Mouse (Mus musculus) midbrain, embryonic 11.5 days (tissue): ENCODE data around the gene Kif22. TPM values are rescaled to one million over a fixed set of nuclear protein-coding genes. Genes with fewer than 3 reads are reported as not detected.

Source experiments
- ATAC-seq: fragments of 200-750 bp; cut with Nextera tagmentation; 2 replicates; pipeline ENCODE4 v1.8.0; 2017; ENCODE audit warnings: moderate TSS enrichment, moderate library complexity; ENCODE audit not compliant: low FRiP score
- DNase-seq: peaks from one replicate; pipeline ENCODE4 v3.0.0; 2015; ENCODE audit warnings: low spot score; ENCODE audit errors: missing footprints
- H3K27ac ChIP-seq: fragments of 300-500 bp; sonication (generic); 2 replicates; pipeline ENCODE4 v1.5.1; 2014; ENCODE audit warnings: low read depth, low read length
- H3K27me3 ChIP-seq: fragments of 300-500 bp; sonication (generic); 2 replicates; pipeline ENCODE4 v1.6.1; 2014; ENCODE audit warnings: mild to moderate bottlenecking, low read length, moderate library complexity, mixed read lengths; ENCODE audit not compliant: control insufficient read depth, insufficient read depth
- H3K36me3 ChIP-seq: fragments of 300-500 bp; sonication (generic); 2 replicates; pipeline ENCODE4 v1.6.1; 2014; ENCODE audit warnings: mild to moderate bottlenecking, low read length, moderate library complexity, mixed read lengths; ENCODE audit not compliant: control insufficient read depth, insufficient read depth
- H3K4me1 ChIP-seq: fragments of 300-500 bp; sonication (generic); 2 replicates; pipeline ENCODE4 v1.6.1; 2014; ENCODE audit warnings: low read length; ENCODE audit not compliant: control insufficient read depth, insufficient read depth
- H3K4me2 ChIP-seq: fragments of 300-500 bp; sonication (generic); 2 replicates; pipeline ENCODE4 v1.6.1; 2014; ENCODE audit warnings: mild to moderate bottlenecking, moderate library complexity
- H3K4me3 ChIP-seq: fragments of 300-500 bp; sonication (generic); 2 replicates; pipeline ENCODE4 v1.5.1; 2014; ENCODE audit warnings: low read depth, low read length
- H3K9ac ChIP-seq: fragments of 300-500 bp; sonication (generic); 2 replicates; pipeline ENCODE4 v1.6.1; 2014; ENCODE audit warnings: low read length
- H3K9me3 ChIP-seq: fragments of 300-500 bp; sonication (generic); 2 replicates; pipeline ENCODE4 v1.6.1; 2016; ENCODE audit warnings: low read length; ENCODE audit not compliant: control insufficient read depth
- WGBS: fragments of 180-500 bp; shearing (Covaris S2); extraction: QIAGEN DNeasy Blood & Tissue Kit; methylation state at CpG from one replicate; pipeline ENCODE4 v1.1.7; 2014; 5-methylcytosine and 5-hydroxymethylcytosine counted together
- polyA plus RNA-seq: library from polyadenylated mRNA; unstranded; fragments of >200 nt; fragmentation: Nextera tagmentation; extraction: Ambion mirVana; gene quantifications from 2 replicates; pipeline ENCODE4 v1.2.1, GENCODE M21; 2014

Kif22 gene
- polyA plus RNA-seq, 1 experiment from 2014 or later = 195 TPM

DNA sequence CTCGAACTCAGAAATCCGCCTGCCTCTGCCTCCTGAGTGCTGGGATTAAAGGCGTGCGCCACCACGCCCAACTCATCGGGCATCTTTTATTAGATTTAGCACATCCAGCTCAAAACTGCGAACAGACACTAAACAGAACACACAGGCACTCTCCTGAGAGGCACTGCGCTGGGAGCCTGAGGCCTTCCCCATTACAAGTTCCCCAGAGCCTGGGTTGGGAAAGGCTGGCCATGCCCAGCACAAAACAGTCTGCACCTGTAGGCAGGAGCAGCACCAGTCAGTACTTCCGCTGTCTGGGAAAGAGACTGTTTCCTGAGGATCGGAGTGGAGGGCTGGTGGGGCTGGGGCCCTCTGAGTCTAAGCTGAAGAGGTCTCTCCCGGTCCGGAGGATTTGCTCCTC lies 27.3 kb downstream of the Kif22 start:
- DNase-seq (no peak), ATAC-seq (no peak)
- H3K4me3 ChIP-seq = no peak overlapping the region
- H3K27me3 ChIP-seq = no peaks in the 10 kb centered on the region
- no peaks in the 10 kb centered on the region for H3K9me3 ChIP-seq
- no peak overlapping the region for H3K27ac ChIP-seq
- H3K4me2 ChIP-seq = no peak overlapping the region
- no peak overlapping the region for H3K9ac ChIP-seq
- peaks cover 16% of the 10 kb centered on the region for H3K4me1 ChIP-seq
- H3K36me3 ChIP-seq = 0 out of 2 replicates have a peak, but pooled peaks cover 4% of the 10 kb centered on the region
- WGBS = 97% methylated on average over 12 of the region's 12 CpGs

DNA sequence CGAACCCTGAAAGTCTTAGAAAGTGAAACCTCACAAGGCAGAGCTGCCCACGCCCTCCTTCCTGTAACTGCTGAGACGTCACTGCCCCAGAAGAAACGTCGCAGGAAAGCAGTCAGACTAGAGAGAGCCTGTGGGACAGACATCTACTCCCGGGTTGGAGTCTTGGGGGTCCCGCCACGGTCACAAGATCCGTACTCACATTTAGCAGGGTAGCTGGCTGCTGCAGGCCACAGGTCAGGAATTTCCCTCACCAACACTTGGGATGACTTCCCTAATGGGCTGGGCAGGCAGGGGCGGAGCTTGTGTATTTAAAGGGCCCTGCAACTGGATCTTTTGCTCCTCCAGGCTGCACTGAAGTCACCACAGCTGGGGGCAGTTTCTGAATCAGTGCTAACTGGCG lies 28.0 kb downstream of the Kif22 start, which contains the start of gene Mvp:
Gene Mvp, minus strand, starts transcription at position 302 of the 400 bp plus-strand sequence.
- Histone ChIP-seq H3K36me3 (0 out of 2 replicates have a peak, but pooled peaks cover 4% of the 10 kb centered on the region), H3K27ac (no peak within 1 kb of the TSS), H3K4me1 (peaks cover 13% of the 10 kb centered on the region), H3K9ac (no peak within 1 kb of the TSS), H3K9me3 (no peaks in the 10 kb centered on the region), H3K4me2 (peak within 1 kb of the TSS; percentile 94), H3K4me3 (peak within 1 kb of the TSS; percentile 80), H3K27me3 (no peaks in the 10 kb centered on the region)
- WGBS = 74% methylated on average over 11 of the region's 11 CpGs
- DNase-seq = no peak
- no peak for ATAC-seq

DNA sequence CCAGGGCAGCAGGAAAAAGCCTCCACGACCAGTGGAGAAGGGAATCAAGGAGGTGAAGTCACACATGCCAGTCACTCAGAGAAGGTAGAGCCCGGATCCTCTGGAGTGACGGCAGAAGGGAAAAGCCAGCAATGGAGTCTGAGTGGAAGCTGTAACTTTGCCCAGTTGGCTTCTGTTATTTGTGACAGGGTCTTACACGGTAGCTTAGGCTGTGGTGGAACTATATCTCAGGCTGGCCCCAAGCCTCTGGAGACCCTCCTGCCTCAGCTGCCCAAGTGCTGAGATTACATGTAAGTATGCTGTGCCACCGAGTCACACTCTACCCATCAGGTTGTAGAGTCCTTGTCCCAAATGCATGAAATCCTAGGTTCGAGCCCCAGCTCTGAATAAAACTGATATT lies 28.9 kb downstream of the Kif22 start:
- Histone ChIP-seq H3K9me3 (no peaks in the 10 kb centered on the region), H3K36me3 (0 out of 2 replicates have a peak, but pooled peaks cover 4% of the 10 kb centered on the region), H3K27me3 (no peaks in the 10 kb centered on the region), H3K4me2 (no peak overlapping the region), H3K4me3 (no peak overlapping the region), H3K9ac (no peak overlapping the region), H3K4me1 (peaks cover 9% of the 10 kb centered on the region), H3K27ac (no peak overlapping the region)
- ATAC-seq = no peak
- DNase-seq = no peak
- WGBS = 93% methylated on average over 6 of the region's 6 CpGs

DNA sequence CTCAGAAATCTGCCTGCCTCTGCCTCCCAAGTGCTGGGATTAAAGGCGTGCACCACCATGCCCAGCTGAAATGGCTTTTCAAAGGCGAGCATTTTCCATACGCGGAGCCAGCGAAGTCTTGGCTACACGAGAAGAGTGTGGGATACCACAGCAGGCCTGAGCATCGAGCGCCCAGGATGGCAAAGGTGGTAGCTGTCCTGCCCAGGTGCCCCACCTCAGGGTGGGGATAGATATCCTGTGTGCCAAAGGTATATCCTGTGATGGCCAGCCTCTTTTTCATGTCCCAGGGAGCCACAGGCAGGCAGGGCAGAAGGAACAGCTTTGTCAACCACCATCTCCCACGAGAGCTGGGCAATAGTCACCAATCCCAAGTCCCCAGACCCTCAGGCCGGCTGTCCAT lies 29.4 kb downstream of the Kif22 start:
- DNase-seq = no peak
- ATAC-seq = no peak
- no peak overlapping the region for H3K9ac ChIP-seq
- peaks cover 9% of the 10 kb centered on the region for H3K4me1 ChIP-seq
- 0 out of 2 replicates have a peak, but pooled peaks cover 4% of the 10 kb centered on the region for H3K36me3 ChIP-seq
- no peak overlapping the region for H3K4me3 ChIP-seq
- H3K4me2 ChIP-seq = no peak overlapping the region
- H3K27ac ChIP-seq = no peak overlapping the region
- WGBS = 97% methylated on average over 10 of the region's 10 CpGs
- H3K27me3 ChIP-seq = no peaks in the 10 kb centered on the region
- H3K9me3 ChIP-seq = no peaks in the 10 kb centered on the region

DNA sequence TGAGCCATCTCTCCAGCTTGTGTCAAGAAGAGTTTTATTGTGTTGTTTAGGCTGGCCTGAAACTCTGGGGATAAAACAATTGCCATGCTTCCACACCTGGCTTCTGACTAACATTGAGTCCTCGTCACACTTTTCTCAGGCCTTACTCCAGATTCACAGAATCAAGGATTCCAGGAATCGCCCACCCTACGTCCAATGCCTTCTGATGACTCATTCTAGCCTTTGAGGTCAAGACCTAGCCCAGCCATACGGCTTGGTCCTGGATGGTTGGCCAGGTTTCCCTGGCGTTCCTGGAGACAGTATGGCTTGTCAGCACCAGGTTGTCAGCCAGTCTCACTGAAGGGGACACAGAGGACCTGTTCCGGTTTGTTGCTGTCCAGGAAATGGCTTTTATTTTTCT lies 29.9 kb downstream of the Kif22 start:
- H3K9ac ChIP-seq = no peak overlapping the region
- WGBS = 88% methylated on average over 6 of the region's 6 CpGs
- no peak overlapping the region for H3K4me2 ChIP-seq
- no peaks in the 10 kb centered on the region for H3K9me3 ChIP-seq
- ATAC-seq = no peak
- DNase-seq = no peak
- no peaks in the 10 kb centered on the region for H3K27me3 ChIP-seq
- H3K4me1 ChIP-seq = peaks cover 9% of the 10 kb centered on the region
- 0 out of 2 replicates have a peak, but pooled peaks cover 4% of the 10 kb centered on the region for H3K36me3 ChIP-seq
- H3K4me3 ChIP-seq = no peak overlapping the region
- no peak overlapping the region for H3K27ac ChIP-seq

DNA sequence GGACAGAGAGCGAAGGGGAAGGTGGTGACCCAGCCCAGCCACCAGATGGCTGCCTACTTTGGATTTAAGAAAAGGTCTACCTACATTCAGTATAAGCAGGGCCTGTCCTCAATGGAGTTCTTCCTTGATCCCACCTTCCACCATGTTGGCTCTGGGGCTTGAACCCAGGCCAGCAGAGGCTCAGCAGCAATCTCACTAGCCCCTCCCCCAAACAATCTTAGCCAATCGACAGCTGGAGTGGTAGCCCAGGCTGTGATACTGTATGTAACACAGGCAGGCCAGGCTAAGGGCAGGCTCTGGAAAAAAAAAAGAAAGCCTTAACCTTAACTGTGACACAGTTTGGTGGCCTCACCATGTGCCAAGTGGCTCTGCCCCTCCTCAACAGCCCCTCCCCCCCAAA lies 30.6 kb downstream of the Kif22 start:
- ATAC-seq (no peak), DNase-seq (no peak)
- Histone ChIP-seq H3K9ac (no peak overlapping the region), H3K4me1 (peaks cover 9% of the 10 kb centered on the region), H3K4me2 (no peak overlapping the region), H3K27me3 (no peaks in the 10 kb centered on the region), H3K36me3 (0 out of 2 replicates have a peak, but pooled peaks cover 4% of the 10 kb centered on the region), H3K4me3 (no peak overlapping the region), H3K9me3 (no peaks in the 10 kb centered on the region), H3K27ac (no peak overlapping the region)
- 73% methylated on average over 2 of the region's 2 CpGs for WGBS

DNA sequence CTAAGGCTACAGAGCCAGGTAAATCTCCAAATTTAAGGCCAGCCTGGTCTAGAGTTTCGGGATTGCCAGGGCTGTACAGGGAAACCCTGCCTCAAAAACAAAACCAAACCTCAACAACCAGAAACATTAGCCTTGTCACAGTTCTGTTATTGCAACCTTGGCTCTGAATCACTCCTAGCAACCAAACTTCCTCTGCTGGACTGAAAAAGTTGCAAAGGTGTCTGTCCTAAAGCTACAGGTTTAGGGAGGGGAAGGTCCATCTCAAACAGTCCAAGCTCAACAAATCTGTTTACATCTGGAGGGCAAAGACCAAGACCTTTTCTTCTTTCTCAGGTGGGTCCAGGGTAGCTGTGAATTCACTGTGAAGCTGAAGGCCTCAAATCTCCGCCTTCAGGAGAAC lies 31.2 kb downstream of the Kif22 start:
- Histone ChIP-seq H3K4me2 (no peak overlapping the region), H3K36me3 (0 out of 2 replicates have a peak, but pooled peaks cover 4% of the 10 kb centered on the region), H3K27ac (no peak overlapping the region), H3K9me3 (no peaks in the 10 kb centered on the region), H3K4me3 (no peak overlapping the region), H3K27me3 (no peaks in the 10 kb centered on the region), H3K9ac (no peak overlapping the region), H3K4me1 (peaks cover 9% of the 10 kb centered on the region)
- ATAC-seq = no peak
- no peak for DNase-seq
- 91% methylated on average over 2 of the region's 2 CpGs for WGBS

DNA sequence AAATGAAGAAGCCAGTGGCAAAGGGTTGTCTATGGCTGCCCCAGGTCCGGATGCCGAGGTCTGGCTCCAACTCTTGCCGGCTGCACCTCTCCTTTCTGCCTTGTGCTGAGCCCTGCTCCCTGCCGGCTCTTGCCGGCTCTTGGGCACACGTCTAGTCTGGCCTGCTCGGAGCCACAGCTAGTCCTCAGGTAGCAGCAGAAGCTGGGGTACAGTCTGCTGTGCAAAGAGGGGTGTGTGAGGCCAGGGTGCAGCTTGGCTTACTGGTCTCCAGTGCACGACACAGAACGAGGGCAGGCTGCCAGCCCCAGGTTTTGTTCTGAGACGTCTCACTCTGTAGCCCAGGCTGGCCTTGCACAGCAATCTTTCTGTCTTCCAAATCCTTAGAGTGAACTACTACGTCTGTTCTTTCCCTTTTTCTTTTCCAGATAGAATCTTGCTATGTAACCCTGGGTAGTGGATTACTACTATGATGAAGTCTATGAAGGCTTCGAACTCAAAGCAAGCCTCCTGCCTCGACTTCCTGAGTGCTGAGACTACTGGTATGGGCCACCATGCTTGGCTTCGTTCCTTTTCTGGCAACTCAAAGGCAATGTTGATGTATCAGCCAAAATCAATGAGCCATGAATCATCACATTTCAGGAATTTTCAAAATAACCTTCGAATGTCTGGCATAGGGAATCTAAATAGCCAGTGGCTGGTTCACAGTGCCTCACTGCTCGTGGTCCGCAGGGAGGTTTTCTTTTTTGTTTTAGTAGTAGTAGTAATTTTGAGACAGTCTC lies 32.8 kb downstream of the Kif22 start:
- ATAC-seq = no peak
- no peak for DNase-seq
- Histone ChIP-seq H3K4me1 (no peaks in the 10 kb centered on the region), H3K27ac (no peak overlapping the region; the same call in 1 of the 2 replicates), H3K36me3 (no peaks in the 10 kb centered on the region), H3K9ac (no peak overlapping the region; the same call in 1 of the 2 replicates), H3K4me3 (no peak overlapping the region), H3K4me2 (no peak overlapping the region), H3K9me3 (no peaks in the 10 kb centered on the region), H3K27me3 (no peaks in the 10 kb centered on the region)
- WGBS = 86% methylated on average over 17 of the region's 17 CpGs

DNA sequence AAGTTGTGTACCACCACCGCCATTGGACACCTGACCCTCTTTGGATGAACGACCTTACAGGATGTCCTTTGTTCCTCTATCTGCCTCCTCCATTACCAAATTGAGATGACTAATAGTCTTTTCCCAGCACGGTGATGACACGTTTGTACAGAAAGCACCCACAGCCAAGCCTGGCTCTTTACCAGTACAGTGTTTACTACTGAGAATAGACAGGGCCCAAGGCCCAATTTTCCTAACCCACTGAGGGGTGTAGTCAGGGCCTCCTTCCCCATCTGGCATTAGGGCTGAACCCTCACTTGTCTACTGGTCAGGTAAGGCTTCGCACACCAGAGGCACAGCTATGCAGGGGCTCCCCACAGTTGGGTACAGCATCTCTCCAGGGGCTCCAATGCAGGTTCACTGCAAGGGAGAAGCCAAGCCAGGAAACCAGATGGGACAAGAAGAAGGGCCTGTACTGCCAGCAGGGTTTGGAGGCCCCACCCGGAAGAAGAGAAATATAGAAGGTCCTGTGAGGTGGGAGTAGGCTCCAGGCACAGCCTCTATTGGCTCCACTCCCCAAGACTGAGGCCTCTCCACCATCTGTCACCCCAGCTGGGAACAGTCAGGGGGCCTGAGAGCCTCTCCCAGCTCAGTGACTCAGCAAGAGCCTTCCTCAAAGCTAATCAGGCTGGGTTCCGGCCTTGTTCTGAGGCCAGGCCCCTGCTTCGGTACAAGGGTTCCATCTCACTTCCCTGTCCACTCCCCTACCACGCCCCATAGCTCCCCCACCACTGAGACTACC lies 33.8 kb downstream of the Kif22 start:
- Histone ChIP-seq H3K4me1 (no peaks in the 10 kb centered on the region), H3K27ac (peak overlapping the region; percentile 56), H3K4me2 (no peak overlapping the region), H3K9ac (no peak overlapping the region), H3K4me3 (no peak overlapping the region), H3K9me3 (no peaks in the 10 kb centered on the region), H3K36me3 (no peaks in the 10 kb centered on the region), H3K27me3 (no peaks in the 10 kb centered on the region)
- WGBS = 69% methylated on average over 9 of the region's 9 CpGs
- DNase-seq = no peak
- ATAC-seq = peak; percentile 70
